25 mouse cellular contexts compared by ENCODE assay signal in the genomic region with DNA sequence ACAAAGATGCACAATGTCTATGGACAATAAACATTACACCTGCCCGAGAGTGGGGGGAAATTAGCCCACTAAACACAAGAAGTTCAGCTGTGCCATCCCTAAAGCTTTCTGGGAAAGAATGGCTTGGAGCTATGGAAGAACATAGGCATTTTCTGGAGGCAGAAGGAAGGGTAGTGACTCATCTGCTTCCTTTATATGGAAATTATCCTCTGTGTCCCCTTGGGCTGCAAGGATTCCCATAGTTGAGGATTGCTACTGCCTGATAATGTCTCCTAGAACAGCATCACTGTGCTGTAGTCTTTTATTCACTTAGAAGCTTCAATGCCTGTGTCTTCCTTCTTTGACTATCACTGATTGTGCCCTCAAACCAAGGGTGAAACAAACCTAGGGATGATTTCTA.
"Had no signal": no experiment of that assay in that cellular context is flagged by ENCODE, and none has a peak within 500 bp of the region (broad histone marks: within the 10 kb centered on the region; RNA-seq: fewer than 3 reads in every experiment).

No protein-coding gene starts in this region.

- DNase-seq: kidney, postnatal 25 days; layer of hippocampus, adult 9-11 months; liver; lung, adult 18-20 months; lung, postnatal 10 days; lung, postnatal 36 days; right cerebral cortex, adult 18-20 months; right cerebral cortex, postnatal 14 days; right cerebral cortex, postnatal 4 days; thymus, adult 2 months; thymus, postnatal 14 days; thymus, postnatal 4 days had no signal

- H3K36me3 ChIP-seq: limb, embryonic 10.5 days; limb, embryonic 13.5 days; liver, embryonic 12.5 days; liver, embryonic 15.5 days; lung, embryonic 15.5 days; midbrain, embryonic 10.5 days; midbrain, embryonic 13.5 days; neural tube, embryonic 15.5 days had no signal

- H3K9ac ChIP-seq: limb, embryonic 13.5 days; liver, embryonic 12.5 days; liver, embryonic 15.5 days; lung, embryonic 15.5 days; midbrain, embryonic 13.5 days; neural tube, embryonic 15.5 days had no signal

- H3K4me1 ChIP-seq: limb, embryonic 13.5 days; liver, embryonic 12.5 days; liver, embryonic 15.5 days; midbrain, embryonic 10.5 days had no signal

- H3K4me2 ChIP-seq: limb, embryonic 13.5 days; liver, embryonic 12.5 days; liver, embryonic 15.5 days; lung, embryonic 15.5 days; midbrain, embryonic 13.5 days; neural tube, embryonic 15.5 days had no signal

- H3K4me3 ChIP-seq: layer of hippocampus, adult 2 months; limb, embryonic 10.5 days; limb, embryonic 13.5 days; liver, embryonic 12.5 days; liver, embryonic 15.5 days; lung, embryonic 15.5 days; megakaryocyte, embryonic 14.5 days; midbrain, embryonic 10.5 days; midbrain, embryonic 13.5 days; myocyte; neural tube, embryonic 15.5 days had no signal

- H3K9me3 ChIP-seq: limb, embryonic 10.5 days; limb, embryonic 13.5 days; liver, embryonic 12.5 days; liver, embryonic 15.5 days; lung, embryonic 15.5 days; megakaryocyte, embryonic 14.5 days; midbrain, embryonic 10.5 days; midbrain, embryonic 13.5 days; neural tube, embryonic 15.5 days had no signal

- ATAC-seq: liver, embryonic 12.5 days; midbrain, embryonic 13.5 days had no signal

- H3K27ac ChIP-seq: kidney, postnatal 0 days; layer of hippocampus, adult 2 months; limb, embryonic 10.5 days; limb, embryonic 13.5 days; liver, embryonic 12.5 days; liver, embryonic 15.5 days; lung, embryonic 15.5 days; midbrain, embryonic 10.5 days; midbrain, embryonic 13.5 days; neural tube, embryonic 15.5 days; stomach, postnatal 0 days had no signal

- H3K27me3 ChIP-seq: limb, embryonic 13.5 days; liver, embryonic 12.5 days; liver, embryonic 15.5 days; lung, embryonic 15.5 days; megakaryocyte, embryonic 14.5 days; midbrain, embryonic 13.5 days; neural tube, embryonic 15.5 days had no signal
